Mouse (Mus musculus): ENCODE results near the gene Gm28035. TPM values are rescaled to one million over a fixed set of nuclear protein-coding genes. Genes with fewer than 3 reads are reported as not detected.

The Gm28035 gene
- total and polyA plus RNA-seq, 2 experiments from 2014 or later = 0.12 to 13.9 TPM

- H3K9me3 ChIP-seq (replicated peaks; ENCODE audit: control insufficient read depth, low read length) = no peaks in the 10 kb centered on the region
- no peak overlapping the region for H3K9ac ChIP-seq (replicated peaks; ENCODE audit: low read depth, low read length)
- WGBS = 62% methylated on average over 3 of the region's 3 CpGs
- no peaks in the 10 kb centered on the region for H3K27me3 ChIP-seq (ENCODE audit: control insufficient read depth, insufficient read depth, low read length)
- DNase-seq (ENCODE audit: low spot score) = no peak
- no peak for ATAC-seq (ENCODE audit: insufficient read depth, low read depth)
- peaks cover 72% of the 10 kb centered on the region for H3K36me3 ChIP-seq (replicated peaks; ENCODE audit: control insufficient read depth, insufficient read depth, low read length)
- no peak overlapping the region for H3K4me2 ChIP-seq (ENCODE audit: low read depth, low read length)
- H3K27ac ChIP-seq (ENCODE audit: low read depth) = no peak overlapping the region
- H3K4me1 ChIP-seq (ENCODE audit: control insufficient read depth, insufficient read depth) = peaks cover 12% of the 10 kb centered on the region
- TF ChIP-seq EP300 (IDR thresholded peaks at IDR 0.05; ENCODE audit: low read depth) (no peak), CTCF (IDR thresholded peaks at IDR 0.05; ENCODE audit: low read depth) (no peak)
- no peak overlapping the region for H3K4me3 ChIP-seq (ENCODE audit: low read depth, low read length)
Measured at GRCm38 (mm10) chr2:30252521-30252920, 12.2 kb downstream of the Gm28035 start.

GRCm38 (mm10) chr2:30253809-30254208 is 13.4 kb downstream of the Gm28035 start:
- Histone ChIP-seq H3K4me1 (ENCODE audit: control insufficient read depth, insufficient read depth) (peaks cover 23% of the 10 kb centered on the region), H3K9me3 (replicated peaks; ENCODE audit: control insufficient read depth, low read length) (no peaks in the 10 kb centered on the region), H3K27me3 (ENCODE audit: control insufficient read depth, insufficient read depth, low read length) (no peaks in the 10 kb centered on the region), H3K9ac (replicated peaks; ENCODE audit: low read depth, low read length) (no peak overlapping the region), H3K4me2 (ENCODE audit: low read depth, low read length) (no peak overlapping the region), H3K27ac (ENCODE audit: low read depth) (no peak overlapping the region), H3K4me3 (ENCODE audit: low read depth, low read length) (no peak overlapping the region), H3K36me3 (replicated peaks; ENCODE audit: control insufficient read depth, insufficient read depth, low read length) (peaks cover 70% of the 10 kb centered on the region)
- no peak for ATAC-seq (ENCODE audit: insufficient read depth, low read depth)
- no peak for DNase-seq (ENCODE audit: low spot score)
- WGBS = 55% methylated on average over 5 of the region's 5 CpGs
- TF ChIP-seq EP300 (IDR thresholded peaks at IDR 0.05; ENCODE audit: low read depth) = no peak

DNA sequence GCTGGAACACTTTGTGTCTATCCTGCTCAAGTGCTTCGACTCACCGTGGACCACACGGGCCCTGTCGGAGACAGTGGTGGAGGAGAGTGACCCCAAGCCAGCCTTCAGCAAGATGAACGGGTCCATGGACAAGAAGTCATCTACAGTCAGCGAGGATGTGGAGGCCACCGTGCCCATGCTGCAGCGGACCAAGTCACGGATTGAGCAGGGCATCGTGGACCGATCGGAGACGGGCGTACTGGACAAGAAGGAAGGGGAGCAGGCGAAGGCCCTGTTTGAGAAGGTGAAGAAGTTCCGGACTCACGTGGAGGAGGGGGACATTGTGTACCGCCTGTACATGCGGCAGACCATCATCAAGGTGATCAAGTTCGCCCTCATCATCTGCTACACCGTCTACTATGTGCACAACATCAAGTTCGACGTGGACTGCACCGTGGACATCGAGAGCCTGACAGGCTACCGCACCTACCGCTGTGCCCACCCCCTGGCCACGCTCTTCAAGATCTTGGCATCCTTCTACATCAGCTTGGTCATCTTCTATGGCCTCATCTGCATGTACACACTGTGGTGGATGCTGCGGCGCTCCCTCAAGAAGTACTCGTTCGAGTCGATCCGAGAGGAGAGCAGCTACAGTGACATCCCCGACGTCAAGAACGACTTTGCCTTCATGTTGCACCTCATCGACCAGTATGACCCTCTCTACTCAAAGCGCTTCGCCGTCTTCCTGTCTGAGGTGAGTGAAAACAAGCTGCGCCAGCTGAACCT is 15.4 kb downstream of the Gm28035 start:
- H3K36me3 ChIP-seq (replicated peaks; ENCODE audit: control insufficient read depth, insufficient read depth, low read length) = peaks cover 61% of the 10 kb centered on the region
- no peak overlapping the region for H3K4me2 ChIP-seq (ENCODE audit: low read depth, low read length)
- no peak overlapping the region for H3K9ac ChIP-seq (replicated peaks; ENCODE audit: low read depth, low read length)
- 95% methylated on average over 42 of the region's 42 CpGs for WGBS
- no peaks in the 10 kb centered on the region for H3K9me3 ChIP-seq (replicated peaks; ENCODE audit: control insufficient read depth, low read length)
- H3K4me1 ChIP-seq (ENCODE audit: control insufficient read depth, insufficient read depth) = peaks cover 37% of the 10 kb centered on the region
- no peak overlapping the region for H3K4me3 ChIP-seq (ENCODE audit: low read depth, low read length)
- no peak for ATAC-seq (ENCODE audit: insufficient read depth, low read depth)
- no peak for DNase-seq (ENCODE audit: low spot score)
- TF ChIP-seq CTCF (IDR thresholded peaks at IDR 0.05; ENCODE audit: low read depth) (no peak), EP300 (IDR thresholded peaks at IDR 0.05; ENCODE audit: low read depth) (no peak)
- no peaks in the 10 kb centered on the region for H3K27me3 ChIP-seq (ENCODE audit: control insufficient read depth, insufficient read depth, low read length)
- no peak overlapping the region for H3K27ac ChIP-seq (ENCODE audit: low read depth)

- ATAC-seq (ENCODE audit: insufficient read depth, low read depth) (no peak), DNase-seq (ENCODE audit: low spot score) (no peak)
- Histone ChIP-seq H3K9me3 (replicated peaks; ENCODE audit: control insufficient read depth, low read length) (no peaks in the 10 kb centered on the region), H3K4me2 (ENCODE audit: low read depth, low read length) (no peak overlapping the region), H3K9ac (replicated peaks; ENCODE audit: low read depth, low read length) (no peak overlapping the region), H3K36me3 (replicated peaks; ENCODE audit: control insufficient read depth, insufficient read depth, low read length) (peaks cover 71% of the 10 kb centered on the region), H3K27me3 (ENCODE audit: control insufficient read depth, insufficient read depth, low read length) (no peaks in the 10 kb centered on the region), H3K4me1 (ENCODE audit: control insufficient read depth, insufficient read depth) (peaks cover 29% of the 10 kb centered on the region), H3K27ac (ENCODE audit: low read depth) (no peak overlapping the region), H3K4me3 (ENCODE audit: low read depth, low read length) (no peak overlapping the region)
- TF ChIP-seq CTCF (IDR thresholded peaks at IDR 0.05; ENCODE audit: low read depth) (no peak), EP300 (IDR thresholded peaks at IDR 0.05; ENCODE audit: low read depth) (no peak)
- 94% methylated on average over 30 of the region's 30 CpGs for WGBS
Measured at GRCm38 (mm10) chr2:30256616-30257350, 16.4 kb downstream of the Gm28035 start.

DNA sequence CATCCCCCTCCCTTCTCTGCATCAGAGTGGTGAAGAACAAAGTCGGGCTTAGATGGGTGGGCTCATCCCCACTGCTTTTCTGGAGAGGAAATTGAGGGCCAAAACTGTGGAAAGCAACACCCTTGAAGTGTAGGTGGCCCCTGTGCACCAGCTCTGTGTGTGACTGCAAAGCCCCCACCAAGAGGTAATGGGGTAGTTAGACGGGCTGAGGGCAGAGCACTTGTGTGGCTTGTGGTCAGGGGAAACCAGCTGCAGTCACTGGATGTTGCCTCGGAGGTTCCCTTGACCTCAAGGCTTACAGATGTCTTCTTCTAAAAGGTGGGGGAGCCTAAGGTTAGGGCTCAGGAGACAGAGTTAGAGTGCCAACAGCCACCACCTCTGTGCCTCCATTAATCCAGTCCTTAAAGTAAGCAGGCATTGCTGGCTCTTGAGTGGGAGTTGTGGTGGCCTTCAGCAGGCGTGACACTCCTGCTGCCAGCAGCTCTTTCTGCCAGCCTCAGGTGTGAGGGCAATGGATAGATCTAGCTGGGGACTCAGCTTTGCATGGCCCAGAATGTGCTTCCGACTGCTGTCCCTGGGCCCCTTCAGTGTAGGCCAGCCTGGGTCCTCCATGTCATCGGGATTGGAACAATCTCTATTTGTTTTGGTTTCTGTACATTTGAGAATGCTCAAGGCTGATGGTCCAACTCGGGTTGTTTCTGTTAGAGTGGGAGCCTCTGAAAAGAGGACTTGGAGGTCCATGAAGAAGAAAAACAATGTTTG is 17.5 kb downstream of the Gm28035 start:
- DNase-seq (ENCODE audit: low spot score) = no peak
- TF ChIP-seq CTCF (IDR thresholded peaks at IDR 0.05; ENCODE audit: low read depth) (no peak), EP300 (IDR thresholded peaks at IDR 0.05; ENCODE audit: low read depth) (no peak)

More for the DNA sequence above, 17.5 kb downstream of the Gm28035 start:
- no peaks in the 10 kb centered on the region for H3K27me3 ChIP-seq (ENCODE audit: control insufficient read depth, insufficient read depth, low read length)
- peaks cover 69% of the 10 kb centered on the region for H3K36me3 ChIP-seq (replicated peaks; ENCODE audit: control insufficient read depth, insufficient read depth, low read length)
- H3K27ac ChIP-seq (ENCODE audit: low read depth) = peak overlapping the region; percentile 88
- H3K9me3 ChIP-seq (replicated peaks; ENCODE audit: control insufficient read depth, low read length) = no peaks in the 10 kb centered on the region
- H3K4me1 ChIP-seq (ENCODE audit: control insufficient read depth, insufficient read depth) = peaks cover 26% of the 10 kb centered on the region
- H3K4me2 ChIP-seq (ENCODE audit: low read depth, low read length) = no peak overlapping the region
- ATAC-seq (ENCODE audit: insufficient read depth, low read depth) = no peak
- peak overlapping the region; percentile 18; the same call in 1 of the 2 replicates for H3K9ac ChIP-seq (replicated peaks; ENCODE audit: low read depth, low read length)
- 68% methylated on average over 7 of the region's 7 CpGs for WGBS
- H3K4me3 ChIP-seq (ENCODE audit: low read depth, low read length) = no peak overlapping the region

All from heart, postnatal 0 days (tissue).